Mouse (Mus musculus): ENCODE measurements around the gene Plac1. TPM values are rescaled to one million over a fixed set of nuclear protein-coding genes. Genes with fewer than 3 reads are reported as not detected.

The Plac1 gene
- polyA plus RNA-seq, 1 experiment from 2014 or later, result 2.9 TPM

GRCm38 (mm10) chrX:53209431-53209830 lies 30.5 kb downstream of the Plac1 start:
- no peak for ATAC-seq (replicated peaks; ENCODE audit: low FRiP score, low read depth)
- no peak for TF ChIP-seq CTCF (IDR thresholded peaks at IDR 0.05; ENCODE audit: low read depth)
- H3K4me3 ChIP-seq (replicated peaks; ENCODE audit: low read depth, low read length), result no peak overlapping the region
- no peaks in the 10 kb centered on the region for H3K36me3 ChIP-seq (ENCODE audit: insufficient read depth, low read length)
- no peak overlapping the region for H3K4me2 ChIP-seq (ENCODE audit: low read length)
- H3K27me3 ChIP-seq (ENCODE audit: insufficient read depth, low read length), result no peaks in the 10 kb centered on the region
- DNase-seq (ENCODE audit: low spot score), result no peak
- H3K27ac ChIP-seq, result no peak overlapping the region
- 0 out of 2 replicates have a peak, but pooled peaks cover 6% of the 10 kb centered on the region for H3K4me1 ChIP-seq (replicated peaks; ENCODE audit: insufficient read depth, low read length)
- H3K9me3 ChIP-seq (replicated peaks; ENCODE audit: low read length), result no peaks in the 10 kb centered on the region
- no peak overlapping the region for H3K9ac ChIP-seq (ENCODE audit: low read depth, low read length)
- 69% methylated on average over 7 of the region's 7 CpGs for WGBS

DNA sequence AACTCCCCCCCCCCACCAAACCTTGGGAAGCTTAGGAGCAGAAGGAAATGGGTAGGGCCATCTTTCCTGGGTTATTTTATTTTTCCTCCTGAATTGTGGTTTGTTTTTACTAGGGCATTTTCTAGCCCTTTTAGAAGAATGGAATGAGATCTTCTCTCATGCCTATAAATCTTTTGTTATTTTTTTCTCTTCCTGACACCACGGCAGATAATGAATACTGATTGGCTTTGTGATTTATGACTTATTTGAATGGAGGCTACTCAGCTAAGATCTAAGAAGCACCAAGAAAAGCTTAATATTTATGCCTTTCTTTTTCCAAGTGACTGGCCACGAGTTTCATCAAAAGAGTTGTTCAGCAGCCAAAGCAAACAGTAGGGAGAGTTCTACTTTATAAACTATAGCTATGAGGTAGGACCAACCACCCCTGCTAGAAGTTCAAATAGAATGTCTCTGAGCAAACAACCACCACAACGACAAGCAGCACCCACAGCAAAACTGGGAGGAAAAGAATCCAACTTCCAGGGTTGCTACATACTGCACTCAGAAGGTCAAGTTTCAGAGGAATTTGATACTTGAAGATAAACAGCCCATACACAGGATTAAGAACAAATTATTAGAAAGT lies 35.1 kb downstream of the Plac1 start:
- Histone ChIP-seq H3K9me3 (replicated peaks; ENCODE audit: low read length) (no peaks in the 10 kb centered on the region), H3K9ac (ENCODE audit: low read depth, low read length) (no peak overlapping the region), H3K36me3 (ENCODE audit: insufficient read depth, low read length) (no peaks in the 10 kb centered on the region), H3K4me3 (replicated peaks; ENCODE audit: low read depth, low read length) (no peak overlapping the region), H3K4me2 (ENCODE audit: low read length) (no peak overlapping the region), H3K27me3 (ENCODE audit: insufficient read depth, low read length) (no peaks in the 10 kb centered on the region), H3K4me1 (replicated peaks; ENCODE audit: insufficient read depth, low read length) (no peaks in the 10 kb centered on the region), H3K27ac (no peak overlapping the region)
- DNase-seq (ENCODE audit: low spot score) (peak; percentile 64), ATAC-seq (replicated peaks; ENCODE audit: low FRiP score, low read depth) (no peak)
- no peak for TF ChIP-seq CTCF (IDR thresholded peaks at IDR 0.05; ENCODE audit: low read depth)
- WGBS, result 28% methylated on average over 3 of the region's 3 CpGs

DNA sequence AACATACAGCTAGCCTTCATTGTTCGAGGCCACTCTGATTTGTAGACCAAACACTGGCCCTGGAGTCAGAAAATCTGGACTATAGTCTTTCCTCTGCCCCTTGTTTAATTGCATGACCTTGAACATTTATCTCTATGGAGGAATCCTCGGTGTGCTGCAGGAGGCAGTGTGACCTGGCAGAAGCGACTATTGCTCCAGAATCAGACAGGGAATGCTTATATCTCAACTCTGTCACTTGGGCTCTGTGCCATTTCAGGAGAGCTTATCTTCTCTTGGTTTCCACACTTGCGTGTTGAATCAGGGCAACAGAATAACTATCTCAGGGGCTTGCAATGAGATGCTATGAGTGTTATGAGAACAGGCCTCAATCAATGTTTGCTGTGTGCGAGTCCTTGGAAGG lies 38.3 kb downstream of the Plac1 start:
- Histone ChIP-seq H3K27ac (no peak overlapping the region), H3K9me3 (replicated peaks; ENCODE audit: low read length) (no peaks in the 10 kb centered on the region), H3K4me2 (ENCODE audit: low read length) (no peak overlapping the region), H3K4me3 (replicated peaks; ENCODE audit: low read depth, low read length) (no peak overlapping the region), H3K4me1 (replicated peaks; ENCODE audit: insufficient read depth, low read length) (no peaks in the 10 kb centered on the region), H3K9ac (ENCODE audit: low read depth, low read length) (no peak overlapping the region), H3K36me3 (ENCODE audit: insufficient read depth, low read length) (no peaks in the 10 kb centered on the region), H3K27me3 (ENCODE audit: insufficient read depth, low read length) (no peaks in the 10 kb centered on the region)
- no peak for TF ChIP-seq CTCF (IDR thresholded peaks at IDR 0.05; ENCODE audit: low read depth)
- no peak for DNase-seq (ENCODE audit: low spot score)
- ATAC-seq (replicated peaks; ENCODE audit: low FRiP score, low read depth), result no peak
- WGBS, result 70% methylated on average over 5 of the region's 5 CpGs

- Histone ChIP-seq H3K4me3 (replicated peaks; ENCODE audit: low read depth, low read length) (no peak overlapping the region), H3K4me2 (ENCODE audit: low read length) (no peak overlapping the region), H3K4me1 (replicated peaks; ENCODE audit: insufficient read depth, low read length) (no peaks in the 10 kb centered on the region), H3K9me3 (replicated peaks; ENCODE audit: low read length) (no peaks in the 10 kb centered on the region), H3K9ac (ENCODE audit: low read depth, low read length) (no peak overlapping the region), H3K27me3 (ENCODE audit: insufficient read depth, low read length) (no peaks in the 10 kb centered on the region), H3K36me3 (ENCODE audit: insufficient read depth, low read length) (no peaks in the 10 kb centered on the region), H3K27ac (no peak overlapping the region)
- TF ChIP-seq CTCF (IDR thresholded peaks at IDR 0.05; ENCODE audit: low read depth), result no peak
- ATAC-seq (replicated peaks; ENCODE audit: low FRiP score, low read depth) (no peak), DNase-seq (ENCODE audit: low spot score) (no peak)
- WGBS, result 80% methylated on average over 4 of the region's 4 CpGs
Measured at GRCm38 (mm10) chrX:53197681-53198080, 42.2 kb downstream of the Plac1 start.

DNA sequence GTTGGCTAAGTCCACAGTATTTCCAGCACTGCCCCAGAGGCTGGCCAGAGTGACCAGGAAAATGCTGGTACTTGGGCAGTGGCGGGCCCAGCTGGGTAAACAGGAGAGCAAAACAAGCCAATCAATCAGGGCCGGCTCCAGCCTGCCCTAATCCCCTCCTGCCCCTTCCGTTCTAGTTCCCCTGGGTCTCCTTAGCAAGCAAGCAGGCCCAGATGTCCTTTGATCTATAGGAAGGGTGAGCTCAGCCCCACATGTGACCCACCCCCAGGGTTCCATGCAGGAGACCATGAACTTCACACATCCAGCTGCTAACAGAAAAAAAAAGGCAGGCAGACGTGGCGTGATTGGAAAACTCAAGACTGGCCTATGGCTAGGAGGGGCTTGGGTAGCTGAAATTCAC lies 43.5 kb downstream of the Plac1 start:
- no peak overlapping the region for H3K9ac ChIP-seq (ENCODE audit: low read depth, low read length)
- no peak for DNase-seq (ENCODE audit: low spot score)
- TF ChIP-seq CTCF (IDR thresholded peaks at IDR 0.05; ENCODE audit: low read depth), result no peak

DNA sequence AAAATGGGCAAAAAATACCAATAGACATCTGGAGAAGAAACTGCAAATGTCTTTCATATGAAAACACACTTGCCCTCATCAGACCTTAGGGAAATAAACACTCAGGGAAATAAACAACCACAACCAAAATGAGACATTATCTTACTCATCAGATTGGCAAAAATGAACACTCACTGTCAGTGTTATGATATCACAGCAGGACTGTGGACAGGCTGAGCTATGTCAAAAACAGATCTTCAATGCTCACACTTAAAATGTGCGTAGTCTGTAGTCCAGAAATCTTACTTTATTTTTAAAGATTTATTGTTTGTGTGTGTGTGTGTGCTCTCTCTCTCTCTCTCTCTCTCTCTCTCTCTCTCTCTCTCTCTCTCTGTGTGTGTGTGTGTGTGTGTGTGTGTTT lies 51.2 kb downstream of the Plac1 start:
- H3K27ac ChIP-seq, result no peak overlapping the region
- 79% methylated on average over 1 of the region's 1 CpGs for WGBS
- no peak overlapping the region for H3K4me3 ChIP-seq (replicated peaks; ENCODE audit: low read depth, low read length)
- no peaks in the 10 kb centered on the region for H3K27me3 ChIP-seq (ENCODE audit: insufficient read depth, low read length)
- no peak overlapping the region for H3K4me2 ChIP-seq (ENCODE audit: low read length)
- no peak for TF ChIP-seq CTCF (IDR thresholded peaks at IDR 0.05; ENCODE audit: low read depth)
- no peak overlapping the region for H3K9ac ChIP-seq (ENCODE audit: low read depth, low read length)
- DNase-seq (ENCODE audit: low spot score) (no peak), ATAC-seq (replicated peaks; ENCODE audit: low FRiP score, low read depth) (no peak)
- no peaks in the 10 kb centered on the region for H3K4me1 ChIP-seq (replicated peaks; ENCODE audit: insufficient read depth, low read length)
- H3K9me3 ChIP-seq (replicated peaks; ENCODE audit: low read length), result no peaks in the 10 kb centered on the region
- no peaks in the 10 kb centered on the region for H3K36me3 ChIP-seq (ENCODE audit: insufficient read depth, low read length)

More for the DNA sequence above, 43.5 kb downstream of the Plac1 start:
- Histone ChIP-seq H3K4me2 (ENCODE audit: low read length) (no peak overlapping the region), H3K4me3 (replicated peaks; ENCODE audit: low read depth, low read length) (no peak overlapping the region), H3K27me3 (ENCODE audit: insufficient read depth, low read length) (no peaks in the 10 kb centered on the region), H3K4me1 (replicated peaks; ENCODE audit: insufficient read depth, low read length) (no peaks in the 10 kb centered on the region), H3K27ac (no peak overlapping the region), H3K9me3 (replicated peaks; ENCODE audit: low read length) (no peaks in the 10 kb centered on the region), H3K36me3 (ENCODE audit: insufficient read depth, low read length) (no peaks in the 10 kb centered on the region)
- 47% methylated on average over 5 of the region's 5 CpGs for WGBS
- ATAC-seq (replicated peaks; ENCODE audit: low FRiP score, low read depth), result no peak

GRCm38 (mm10) chrX:53179801-53180200 lies 60.1 kb downstream of the Plac1 start:
- WGBS, result 69% methylated on average over 3 of the region's 3 CpGs
- no peak overlapping the region for H3K9ac ChIP-seq (ENCODE audit: low read depth, low read length)
- H3K4me1 ChIP-seq (replicated peaks; ENCODE audit: insufficient read depth, low read length), result no peaks in the 10 kb centered on the region
- no peak overlapping the region for H3K4me2 ChIP-seq (ENCODE audit: low read length)
- H3K27ac ChIP-seq, result no peak overlapping the region
- H3K27me3 ChIP-seq (ENCODE audit: insufficient read depth, low read length), result no peaks in the 10 kb centered on the region
- TF ChIP-seq CTCF (IDR thresholded peaks at IDR 0.05; ENCODE audit: low read depth), result no peak
- no peak overlapping the region for H3K4me3 ChIP-seq (replicated peaks; ENCODE audit: low read depth, low read length)
- H3K36me3 ChIP-seq (ENCODE audit: insufficient read depth, low read length), result no peaks in the 10 kb centered on the region
- H3K9me3 ChIP-seq (replicated peaks; ENCODE audit: low read length), result no peaks in the 10 kb centered on the region
- ATAC-seq (replicated peaks; ENCODE audit: low FRiP score, low read depth), result no peak
- DNase-seq (ENCODE audit: low spot score), result no peak

All from kidney, postnatal 0 days (tissue).